Mouse (Mus musculus): ENCODE measurements around the gene Pycard. TPM values are rescaled to one million over a fixed set of nuclear protein-coding genes. Genes with fewer than 3 reads are reported as not detected.
"Not testable (repeated sequence)": the region's sequence is repeated elsewhere in the genome, so short reads cannot be mapped to it uniquely, and the experiment has no call there.

The Pycard gene
- polyA plus RNA-seq (2012; rRNA removed): 52.8 and 60.0 TPM in 2 replicates

DNA sequence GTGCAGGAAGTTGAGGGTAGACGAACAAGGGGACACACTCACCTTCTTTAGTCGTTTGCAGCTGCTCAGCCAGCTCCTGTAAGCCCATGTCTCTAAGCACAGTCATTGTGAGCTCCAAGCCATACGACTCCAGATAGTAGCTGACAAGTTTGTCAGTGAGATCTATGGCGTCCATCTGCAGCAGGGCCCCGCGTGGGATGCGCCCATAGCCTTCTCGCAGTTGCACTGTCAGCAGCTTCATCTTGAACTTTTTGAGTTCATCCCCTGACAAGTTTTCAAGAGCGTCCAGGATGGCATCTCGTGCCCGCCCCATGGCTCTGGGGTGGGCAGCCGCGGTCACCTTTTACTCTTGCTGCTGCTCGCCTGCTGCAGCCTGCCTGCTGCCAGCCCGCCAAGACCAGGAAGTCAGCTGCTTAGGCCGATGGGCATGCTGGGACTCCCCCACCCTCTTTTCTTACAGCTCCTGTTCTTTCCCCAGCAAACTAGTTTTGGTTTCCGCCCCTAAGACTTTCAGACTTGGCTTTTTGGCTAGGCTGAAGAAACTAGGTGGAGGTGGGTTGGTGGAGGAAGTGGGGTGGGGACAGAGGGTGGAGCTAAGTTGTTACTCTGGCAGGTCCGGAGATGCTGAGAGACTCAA lies at the start of gene Pycard:
TSS of gene Pycard (minus strand) at position 527 of the 637 bp plus-strand sequence.
- peak within 1 kb of the TSS; percentile 46 for H3K27ac ChIP-seq (ENCODE audit: insufficient read depth, low read depth, low read length)
- H3K4me3 ChIP-seq (ENCODE audit: insufficient read depth, low read depth, low read length): peak within 1 kb of the TSS; percentile 68
- H3K27me3 ChIP-seq (replicated peaks; ENCODE audit: control insufficient read depth, insufficient read depth, low read length): no peaks in the 10 kb centered on the region
- no peaks in the 10 kb centered on the region for H3K36me3 ChIP-seq (ENCODE audit: control insufficient read depth, insufficient read depth, low read length)
- peaks cover 8% of the 10 kb centered on the region; the same call in 1 of the 2 replicates for H3K4me1 ChIP-seq (ENCODE audit: control insufficient read depth, insufficient read depth, low read length)
- TF ChIP-seq POLR2A (IDR thresholded peaks at IDR 0.05; ENCODE audit: low read depth, low read length): no peak
- no peak for TF ChIP-seq CTCF (conservative IDR thresholded peaks at IDR 0.05; ENCODE audit: insufficient read depth, insufficient read length, low read depth, low read length)
- WGBS: 3% methylated on average over 18 of the region's 18 CpGs
- DNase-seq: peak; percentile 74

DNA sequence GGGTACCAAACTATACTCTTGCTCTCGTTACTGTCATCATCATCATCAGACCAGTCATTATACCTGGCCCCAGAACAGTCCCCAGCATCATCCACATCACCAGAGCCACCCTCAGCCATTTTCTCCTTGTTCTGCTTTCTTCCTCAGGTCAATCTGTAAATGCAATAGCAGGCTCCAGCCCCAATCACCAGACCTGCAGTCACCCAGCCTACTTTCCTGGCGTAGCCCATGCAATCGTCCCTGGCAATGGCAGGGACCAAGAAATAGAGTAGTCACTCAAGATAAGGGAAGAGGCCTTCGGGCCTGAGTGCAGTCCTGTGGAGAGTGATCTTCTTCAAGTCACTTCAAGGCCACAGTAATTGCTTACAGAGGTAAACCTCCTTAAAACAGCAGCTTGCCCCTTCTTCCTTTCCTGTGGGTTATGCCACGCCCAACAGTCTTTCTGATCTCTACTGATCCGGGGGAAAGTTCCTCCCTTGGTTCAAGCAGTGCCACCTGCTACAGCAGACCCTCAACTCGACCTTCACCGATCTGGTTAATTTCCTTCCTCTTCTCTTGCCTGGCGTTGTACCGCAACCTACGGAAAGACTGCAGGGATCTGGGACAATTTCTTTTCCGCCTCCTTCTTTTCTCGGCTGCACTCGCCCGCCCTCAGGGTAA lies 48.6 kb upstream of the Pycard start:
- H3K4me1 ChIP-seq (ENCODE audit: control insufficient read depth, insufficient read depth, low read length); H3K27me3 ChIP-seq (replicated peaks; ENCODE audit: control insufficient read depth, insufficient read depth, low read length); DNase-seq; H3K36me3 ChIP-seq (ENCODE audit: control insufficient read depth, insufficient read depth, low read length); H3K27ac ChIP-seq (ENCODE audit: insufficient read depth, low read depth, low read length); H3K4me3 ChIP-seq (ENCODE audit: insufficient read depth, low read depth, low read length): not testable (repeated sequence)
- 73% methylated on average over 15 of the region's 15 CpGs for WGBS

GRCm38 (mm10) chr7:128033616-128034015 lies 39.9 kb upstream of the Pycard start:
- Histone ChIP-seq H3K4me3 (ENCODE audit: insufficient read depth, low read depth, low read length) (no peak overlapping the region), H3K27me3 (replicated peaks; ENCODE audit: control insufficient read depth, insufficient read depth, low read length) (no peaks in the 10 kb centered on the region), H3K36me3 (ENCODE audit: control insufficient read depth, insufficient read depth, low read length) (no peaks in the 10 kb centered on the region), H3K27ac (ENCODE audit: insufficient read depth, low read depth, low read length) (no peak overlapping the region), H3K4me1 (ENCODE audit: control insufficient read depth, insufficient read depth, low read length) (no peaks in the 10 kb centered on the region)
- TF ChIP-seq POLR2A (IDR thresholded peaks at IDR 0.05; ENCODE audit: low read depth, low read length): no peak
- TF ChIP-seq CTCF (conservative IDR thresholded peaks at IDR 0.05; ENCODE audit: insufficient read depth, insufficient read length, low read depth, low read length): no peak
- DNase-seq: no peak
- WGBS: 95% methylated on average over 4 of the region's 4 CpGs

GRCm38 (mm10) chr7:128032989-128033293 lies 39.3 kb upstream of the Pycard start:
- H3K4me1 ChIP-seq (ENCODE audit: control insufficient read depth, insufficient read depth, low read length): no peaks in the 10 kb centered on the region
- DNase-seq: no peak
- no peaks in the 10 kb centered on the region for H3K36me3 ChIP-seq (ENCODE audit: control insufficient read depth, insufficient read depth, low read length)
- 91% methylated on average over 3 of the region's 3 CpGs for WGBS
- TF ChIP-seq POLR2A (IDR thresholded peaks at IDR 0.05; ENCODE audit: low read depth, low read length) (no peak), CTCF (conservative IDR thresholded peaks at IDR 0.05; ENCODE audit: insufficient read depth, insufficient read length, low read depth, low read length) (no peak)
- no peaks in the 10 kb centered on the region for H3K27me3 ChIP-seq (replicated peaks; ENCODE audit: control insufficient read depth, insufficient read depth, low read length)
- H3K4me3 ChIP-seq (ENCODE audit: insufficient read depth, low read depth, low read length): no peak overlapping the region
- no peak overlapping the region for H3K27ac ChIP-seq (ENCODE audit: insufficient read depth, low read depth, low read length)

DNA sequence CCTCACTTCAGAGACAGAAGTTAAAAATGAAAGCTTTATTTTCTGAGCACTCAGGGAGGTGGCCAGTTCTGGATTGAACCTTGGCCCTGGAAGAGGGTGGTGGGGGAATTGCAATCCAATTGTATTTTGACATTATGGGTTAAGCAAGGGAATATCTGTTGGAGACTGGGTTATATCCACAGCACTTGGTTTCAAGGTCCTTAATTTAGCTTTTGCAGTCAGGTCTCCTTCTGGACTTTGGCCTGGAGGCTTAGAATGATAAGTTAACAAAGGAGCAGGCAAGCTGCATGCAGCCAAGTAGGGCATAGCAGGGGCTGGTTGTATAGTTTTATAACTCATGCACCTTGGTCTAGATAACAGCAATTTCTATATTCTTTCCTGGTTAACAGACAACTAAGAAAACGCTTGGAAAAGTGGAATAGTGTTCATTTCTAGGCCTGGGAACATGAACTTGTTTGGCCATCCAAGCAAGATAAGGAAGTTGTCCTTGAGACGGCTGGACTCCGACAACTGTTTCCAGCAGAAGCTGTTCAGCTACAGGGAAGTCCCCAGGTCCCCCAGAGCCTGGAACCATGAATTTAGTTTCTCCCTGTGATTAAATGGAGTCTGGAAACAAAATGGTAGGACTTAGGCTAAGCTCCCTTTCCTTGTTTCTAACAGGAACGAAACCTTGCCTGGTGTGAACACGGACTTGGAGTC lies 38.8 kb upstream of the Pycard start:
- WGBS: 87% methylated on average over 5 of the region's 5 CpGs
- Histone ChIP-seq H3K4me1 (ENCODE audit: control insufficient read depth, insufficient read depth, low read length) (no peaks in the 10 kb centered on the region), H3K27ac (ENCODE audit: insufficient read depth, low read depth, low read length) (no peak overlapping the region), H3K4me3 (ENCODE audit: insufficient read depth, low read depth, low read length) (no peak overlapping the region), H3K27me3 (replicated peaks; ENCODE audit: control insufficient read depth, insufficient read depth, low read length) (no peaks in the 10 kb centered on the region), H3K36me3 (ENCODE audit: control insufficient read depth, insufficient read depth, low read length) (no peaks in the 10 kb centered on the region)
- TF ChIP-seq POLR2A (IDR thresholded peaks at IDR 0.05; ENCODE audit: low read depth, low read length): no peak
- peak; percentile 51 for DNase-seq

DNA sequence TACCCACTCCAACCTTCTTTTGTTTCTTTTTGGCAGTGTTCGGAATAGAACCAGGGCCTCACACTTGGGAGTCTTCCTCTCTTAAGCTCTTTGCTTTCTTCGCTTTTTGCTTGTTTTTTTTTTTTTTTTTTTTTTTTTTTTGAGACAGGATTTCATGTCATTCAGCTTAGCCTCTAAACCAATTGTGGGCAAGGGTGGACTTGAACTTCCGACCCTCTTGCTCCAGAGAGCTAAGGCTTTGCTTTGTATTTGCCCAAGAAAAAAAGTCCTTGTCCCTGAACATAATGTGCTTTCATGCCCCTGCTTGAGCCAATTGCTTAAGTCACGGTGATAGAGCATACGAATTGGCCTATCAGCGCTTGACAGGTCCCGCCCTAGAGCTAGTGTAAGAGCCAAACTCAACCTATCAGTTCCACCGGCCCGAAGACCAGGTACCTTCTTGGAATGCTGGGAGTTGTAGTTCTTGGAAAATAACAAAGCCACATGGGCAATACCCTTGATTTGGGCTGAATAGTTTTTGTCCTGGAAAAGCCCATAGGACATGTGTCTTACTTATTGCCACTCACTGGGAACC lies 37.8 kb upstream of the Pycard start:
- Histone ChIP-seq H3K36me3 (ENCODE audit: control insufficient read depth, insufficient read depth, low read length) (no peaks in the 10 kb centered on the region), H3K4me3 (ENCODE audit: insufficient read depth, low read depth, low read length) (no peak overlapping the region), H3K27ac (ENCODE audit: insufficient read depth, low read depth, low read length) (no peak overlapping the region), H3K27me3 (replicated peaks; ENCODE audit: control insufficient read depth, insufficient read depth, low read length) (no peaks in the 10 kb centered on the region), H3K4me1 (ENCODE audit: control insufficient read depth, insufficient read depth, low read length) (no peaks in the 10 kb centered on the region)
- DNase-seq: peak; percentile 33
- no peak for TF ChIP-seq POLR2A (IDR thresholded peaks at IDR 0.05; ENCODE audit: low read depth, low read length)
- TF ChIP-seq CTCF (conservative IDR thresholded peaks at IDR 0.05; ENCODE audit: insufficient read depth, insufficient read length, low read depth, low read length): no peak
- 52% methylated on average over 9 of the region's 9 CpGs for WGBS

DNA sequence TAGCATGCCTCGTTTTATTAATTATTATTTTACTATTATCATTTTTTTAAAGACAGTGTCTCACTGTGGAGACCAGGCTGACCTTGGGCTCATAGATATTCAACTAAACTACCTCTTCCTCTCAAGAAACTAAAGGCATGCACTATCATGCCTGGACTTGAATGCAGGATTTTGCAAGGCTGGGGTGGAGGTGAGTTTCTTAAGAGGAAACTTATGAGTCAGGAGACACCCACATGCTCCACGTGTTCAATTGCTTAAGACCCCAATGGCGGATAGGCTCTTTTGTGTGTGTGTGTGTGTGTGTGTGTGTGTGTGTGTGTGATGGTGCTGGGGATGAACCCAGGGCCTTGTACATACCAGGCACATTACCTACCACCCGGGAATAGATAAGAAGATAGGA lies 31.7 kb upstream of the Pycard start:
- Histone ChIP-seq H3K36me3 (ENCODE audit: control insufficient read depth, insufficient read depth, low read length) (no peaks in the 10 kb centered on the region), H3K27ac (ENCODE audit: insufficient read depth, low read depth, low read length) (no peak overlapping the region), H3K4me3 (ENCODE audit: insufficient read depth, low read depth, low read length) (no peak overlapping the region), H3K4me1 (ENCODE audit: control insufficient read depth, insufficient read depth, low read length) (no peaks in the 10 kb centered on the region), H3K27me3 (replicated peaks; ENCODE audit: control insufficient read depth, insufficient read depth, low read length) (no peaks in the 10 kb centered on the region)
- 81% methylated on average over 4 of the region's 4 CpGs for WGBS
- TF ChIP-seq POLR2A (IDR thresholded peaks at IDR 0.05; ENCODE audit: low read depth, low read length) (no peak), CTCF (conservative IDR thresholded peaks at IDR 0.05; ENCODE audit: insufficient read depth, insufficient read length, low read depth, low read length) (no peak)
- no peak for DNase-seq
